Mouse (Mus musculus) hematopoietic multipotent progenitor cell, adult 10-12 weeks (in vitro differentiated cells): Measurements from ENCODE around the gene Trim7. TPM values are rescaled to one million over a fixed set of nuclear protein-coding genes. Genes with fewer than 3 reads are reported as not detected.

Source experiments
- polyA plus RNA-seq: library from polyadenylated mRNA; stranded (reverse); fragments of >175 nt; gene quantifications from 2 replicates; pipeline ENCODE4 v1.2.3, GENCODE M21; 2012; ENCODE audit warnings: low replicate concordance

Gene Trim7
- polyA plus RNA-seq: 60.8 and 116 TPM in 2 replicates

GRCm38 (mm10) chr11:48825979-48826751, at the start of gene Trim7, which contains the start of gene Gm12184:
TSS of gene Trim7 (plus strand) at chr11:48826140.
TSS of gene Gm12184 (minus strand) at chr11:48826655.

GRCm38 (mm10) chr11:48799921-48800701, 25.8 kb upstream of the Trim7 start, which contains the start of gene Rack1:
TSS of gene Rack1 (plus strand) at chr11:48800332.

GRCm38 (mm10) chr11:48816800-48817665, 8.9 kb upstream of the Trim7 start, which contains the start of gene Trim41:
TSS of gene Trim41 (minus strand) at chr11:48817353.

DNA sequence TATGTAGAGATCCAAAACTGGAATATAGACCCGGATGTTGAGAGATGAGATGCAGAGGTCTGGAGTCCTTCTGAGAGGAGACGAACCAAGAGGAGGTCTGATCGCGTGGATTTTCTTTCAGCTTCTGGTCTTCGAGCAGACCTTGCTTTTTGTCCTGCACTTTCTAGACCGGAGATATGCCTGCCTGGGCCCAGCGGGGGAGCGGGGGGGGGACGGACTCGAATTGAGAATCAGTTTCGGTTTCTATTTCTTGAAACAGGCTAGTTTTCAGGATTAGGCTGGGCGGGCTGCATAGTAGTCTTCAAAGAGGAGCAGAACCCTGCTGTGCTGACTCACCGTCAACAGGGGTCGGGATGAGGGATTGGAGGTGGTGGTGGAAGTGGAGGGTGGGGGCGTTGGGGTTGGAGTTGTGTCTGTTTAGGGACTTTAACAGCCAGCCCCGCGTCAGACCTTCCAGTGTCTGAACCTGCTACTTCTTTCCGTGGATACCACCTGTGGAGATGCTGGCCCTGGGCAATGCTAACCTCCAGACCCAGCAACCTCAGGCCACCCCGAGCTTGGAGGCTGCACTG, 45.3 kb downstream of the Trim7 start, which contains the start of gene Irgm1:
Gene Irgm1, minus strand, starts transcription at position 483 of the 572 bp plus-strand sequence.

Other genes with a start within 250 kb of the Trim7 start
- gene Rack1, start 25.8 kb upstream of the Trim7 start, polyA plus RNA-seq: 358 and 3,878 TPM in 2 replicates
- gene Trim41, start 8.8 kb upstream of the Trim7 start, polyA plus RNA-seq: 42.0 and 70.1 TPM in 2 replicates
- 18.1 and 57.7 TPM in 2 replicates for gene Gm12184, start 515 bp downstream of the Trim7 start, polyA plus RNA-seq
- gene Irgm1, start 45.5 kb downstream of the Trim7 start, polyA plus RNA-seq: 5.7 and 6.1 TPM in 2 replicates
- 0.40 and 0.45 TPM in 2 replicates for gene Gm5431, start 76.1 kb downstream of the Trim7 start, polyA plus RNA-seq
- 4.0 and 21.9 TPM in 2 replicates for gene Psme2b, start 120.0 kb downstream of the Trim7 start, polyA plus RNA-seq
- gene Olfr56, start 152.7 kb downstream of the Trim7 start, polyA plus RNA-seq: 0.04 and 0.08 TPM in 2 replicates
- 6.6 and 11.8 TPM in 2 replicates for gene 9930111J21Rik1, start 153.3 kb downstream of the Trim7 start, polyA plus RNA-seq
- 0.11 and 0.20 TPM in 2 replicates for gene Gm12185, start 166.1 kb downstream of the Trim7 start, polyA plus RNA-seq
- 2.3 and 4.4 TPM in 2 replicates for gene Tgtp1, start 168.0 kb downstream of the Trim7 start, polyA plus RNA-seq
- gene 9930111J21Rik2, start 225.1 kb downstream of the Trim7 start, polyA plus RNA-seq: 9.9 and 21.1 TPM in 2 replicates
- gene Tgtp2, start 238.1 kb downstream of the Trim7 start, polyA plus RNA-seq: 10.4 and 14.3 TPM in 2 replicates